Mouse (Mus musculus): ENCODE measurements around the gene Mmp24.
A peak's percentile ranks its signal among the peaks of the same experiment; 100 is the strongest.

Mmp24 gene

DNA sequence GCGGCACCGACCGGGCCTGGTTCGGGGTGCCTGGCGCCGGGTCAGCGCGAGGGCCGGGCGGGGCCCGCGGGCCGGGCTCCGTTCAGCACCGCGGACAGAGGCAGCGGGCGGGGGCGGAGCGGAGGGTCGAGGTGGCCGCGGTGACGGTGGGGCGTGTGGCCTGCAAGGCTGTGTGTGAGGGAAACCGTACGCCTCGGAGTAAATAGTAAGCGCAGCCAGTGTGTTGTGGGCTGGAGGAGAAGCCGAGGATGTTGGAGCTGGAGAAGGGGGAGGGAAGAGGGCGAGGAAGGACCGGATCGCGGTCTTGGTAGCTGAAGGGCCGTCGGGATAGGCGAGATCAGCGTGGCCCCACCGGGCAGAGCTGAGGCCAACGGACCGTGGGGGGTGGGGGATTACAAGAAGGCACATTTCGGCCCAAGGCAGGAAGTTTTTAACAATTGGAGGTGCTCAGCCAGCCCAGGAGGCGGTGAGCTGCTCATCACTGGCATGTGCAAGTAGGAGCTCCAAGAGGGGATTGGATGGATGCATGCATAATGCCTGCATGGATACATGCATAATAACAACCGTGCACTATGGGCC lies 632 bp downstream of the Mmp24 start:
- DNase-seq (ENCODE audit: low read depth, low spot score): peak; percentile 50

DNA sequence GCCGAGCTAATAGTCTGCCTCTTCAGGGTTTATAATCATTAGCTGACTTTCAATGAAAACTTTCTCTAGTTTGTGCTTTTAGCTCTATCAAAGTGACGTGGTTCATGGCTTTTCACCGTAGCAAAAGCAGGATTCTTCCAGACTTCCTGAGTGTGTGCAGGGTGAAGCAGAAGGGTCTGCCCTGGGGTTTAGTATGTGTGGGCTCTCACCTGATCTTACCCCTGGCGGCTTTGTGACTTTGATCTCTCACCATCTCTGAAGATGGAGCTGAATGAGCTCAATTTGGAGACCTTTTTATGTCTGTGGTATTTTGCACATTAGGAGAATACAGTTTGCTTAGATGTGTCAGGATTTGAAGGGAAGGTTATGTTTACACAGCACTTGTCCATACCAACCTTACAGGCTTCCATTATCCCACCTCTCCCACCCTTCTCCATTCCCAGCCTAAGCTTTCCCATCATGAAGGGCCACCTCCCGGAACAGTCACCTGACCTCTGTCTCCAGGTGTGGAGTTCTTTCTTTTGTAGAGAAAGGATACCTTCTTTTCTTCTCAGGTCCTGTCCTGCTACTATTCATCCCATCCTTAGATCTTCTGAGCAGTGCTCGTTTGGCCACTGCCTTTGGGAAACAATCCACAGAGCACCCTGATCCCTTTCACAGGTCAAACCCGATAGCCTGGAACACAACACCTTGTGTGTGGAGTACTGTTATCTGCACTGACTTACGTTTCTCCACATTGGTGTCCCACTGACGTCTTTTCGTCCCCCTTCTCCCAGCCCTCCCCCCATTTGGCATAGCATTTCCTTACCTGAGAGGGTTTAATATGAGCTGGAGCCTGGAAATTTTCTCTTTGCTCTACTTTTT lies 1.9 kb downstream of the Mmp24 start:
- DNase-seq (ENCODE audit: low read depth, low spot score): no peak

DNA sequence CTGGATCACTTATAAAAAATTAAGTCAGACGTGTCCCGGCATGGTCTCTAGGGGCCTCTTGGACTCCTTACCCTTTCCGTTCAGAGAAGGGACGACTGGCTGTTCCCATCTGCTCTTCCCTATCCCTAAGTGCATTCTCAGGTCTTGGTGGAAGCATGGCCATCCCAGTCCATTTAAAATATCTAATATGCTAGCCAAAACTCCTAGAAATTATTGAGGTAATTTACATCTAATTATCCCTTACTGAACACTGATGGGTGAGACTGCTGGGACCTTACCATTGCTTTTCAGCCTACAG lies 2.5 kb downstream of the Mmp24 start:
- DNase-seq (ENCODE audit: low read depth, low spot score): no peak

DNA sequence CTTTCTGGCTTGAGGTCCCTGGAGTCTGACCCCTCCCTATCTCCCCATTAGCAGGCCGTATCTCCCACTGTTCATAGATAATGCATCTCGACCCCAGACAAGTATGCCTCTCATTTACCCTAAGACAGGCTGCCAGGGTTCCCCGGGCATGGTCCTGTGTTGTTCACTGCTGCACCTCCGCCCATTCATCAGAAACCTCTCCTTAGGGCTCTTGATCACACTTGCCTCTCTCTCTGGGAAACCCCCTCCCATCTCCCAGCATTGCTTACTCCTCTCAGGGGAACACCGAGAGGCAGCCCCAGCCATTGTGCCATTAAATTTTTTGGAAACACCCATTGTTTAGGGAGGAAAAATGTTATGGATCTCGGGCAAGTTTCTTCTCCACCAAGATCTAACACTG lies 2.9 kb downstream of the Mmp24 start:
- DNase-seq (ENCODE audit: low read depth, low spot score): no peak

DNA sequence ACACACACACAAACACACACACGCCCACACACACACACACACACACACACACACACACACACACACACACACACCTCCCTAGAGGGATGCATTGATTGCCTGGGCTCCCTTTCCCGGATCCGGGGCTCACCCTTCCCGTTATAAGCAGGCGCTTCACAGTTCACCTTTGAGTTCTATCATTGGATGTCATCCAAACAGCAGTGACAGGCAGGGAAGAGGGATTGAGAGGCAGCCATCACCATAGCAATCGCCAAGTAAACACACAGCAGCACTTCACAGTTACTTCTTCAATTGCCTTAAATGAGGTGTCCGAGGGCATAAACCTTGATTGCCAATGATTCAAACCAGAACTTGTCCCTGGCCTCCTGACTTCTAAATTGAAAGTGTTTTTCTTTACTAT lies 3.9 kb downstream of the Mmp24 start:
- DNase-seq (ENCODE audit: low read depth, low spot score): no peak

DNA sequence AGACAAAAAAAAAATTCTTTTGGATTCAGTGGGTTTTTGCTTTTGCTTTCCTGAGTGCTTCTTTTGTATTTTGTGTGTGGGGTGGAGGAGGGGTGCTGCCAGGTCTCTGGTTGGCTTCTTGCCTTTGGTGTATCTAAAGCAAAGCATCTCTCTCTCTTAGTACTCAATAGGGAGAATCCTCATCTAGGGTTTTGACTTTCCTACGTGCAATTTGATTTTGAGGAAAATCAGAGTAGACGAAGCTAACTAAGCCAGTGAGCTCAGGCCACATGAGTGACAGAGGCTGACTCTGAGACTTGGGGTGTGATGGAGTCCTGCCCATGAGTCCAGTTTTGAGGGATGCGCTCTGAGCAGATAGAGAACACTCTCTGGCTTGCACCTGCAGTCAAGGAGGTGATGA lies 4.4 kb downstream of the Mmp24 start:
- DNase-seq (ENCODE audit: low read depth, low spot score): no peak

DNA sequence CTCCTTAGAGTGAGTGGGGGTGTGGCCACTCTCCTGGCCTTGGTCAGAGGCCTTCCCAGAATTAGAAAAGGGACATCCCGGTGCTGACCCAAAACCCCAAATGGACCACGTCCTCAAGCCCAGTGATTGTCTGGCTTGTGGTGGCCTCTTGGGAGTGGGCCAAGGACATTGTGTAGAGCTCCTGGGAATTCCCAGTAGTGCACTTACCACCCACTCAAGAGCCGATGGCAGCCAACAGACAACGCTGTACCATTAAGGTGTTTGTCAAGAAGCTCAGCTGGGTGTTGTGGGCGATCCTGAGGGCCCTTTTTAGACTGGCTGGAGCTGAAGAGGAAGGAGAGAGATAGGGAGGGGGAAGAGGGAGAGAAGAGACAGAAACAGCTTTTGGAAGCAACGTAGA lies 9.4 kb downstream of the Mmp24 start:
- no peak for DNase-seq (ENCODE audit: low read depth, low spot score)

DNA sequence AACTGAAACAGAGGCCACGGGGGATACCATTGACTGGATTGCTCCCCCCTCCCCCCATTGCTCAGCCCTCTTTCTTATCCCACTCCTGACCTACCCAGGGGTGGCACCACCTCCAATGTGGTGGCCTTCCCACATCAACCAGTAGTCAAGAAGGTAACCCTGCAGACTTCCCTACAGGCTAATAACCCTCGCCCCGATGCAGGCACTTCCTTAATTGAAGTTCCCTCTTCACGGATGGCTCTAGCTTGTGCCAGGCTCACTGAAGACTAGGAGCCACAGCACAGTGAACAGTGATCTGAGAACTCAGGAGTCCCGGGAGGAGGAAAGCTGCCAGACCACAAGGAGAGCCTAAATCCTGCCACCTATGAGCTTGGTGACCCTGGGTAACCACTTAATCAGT lies 11.8 kb downstream of the Mmp24 start:
- no peak for DNase-seq (ENCODE audit: low read depth, low spot score)

DNA sequence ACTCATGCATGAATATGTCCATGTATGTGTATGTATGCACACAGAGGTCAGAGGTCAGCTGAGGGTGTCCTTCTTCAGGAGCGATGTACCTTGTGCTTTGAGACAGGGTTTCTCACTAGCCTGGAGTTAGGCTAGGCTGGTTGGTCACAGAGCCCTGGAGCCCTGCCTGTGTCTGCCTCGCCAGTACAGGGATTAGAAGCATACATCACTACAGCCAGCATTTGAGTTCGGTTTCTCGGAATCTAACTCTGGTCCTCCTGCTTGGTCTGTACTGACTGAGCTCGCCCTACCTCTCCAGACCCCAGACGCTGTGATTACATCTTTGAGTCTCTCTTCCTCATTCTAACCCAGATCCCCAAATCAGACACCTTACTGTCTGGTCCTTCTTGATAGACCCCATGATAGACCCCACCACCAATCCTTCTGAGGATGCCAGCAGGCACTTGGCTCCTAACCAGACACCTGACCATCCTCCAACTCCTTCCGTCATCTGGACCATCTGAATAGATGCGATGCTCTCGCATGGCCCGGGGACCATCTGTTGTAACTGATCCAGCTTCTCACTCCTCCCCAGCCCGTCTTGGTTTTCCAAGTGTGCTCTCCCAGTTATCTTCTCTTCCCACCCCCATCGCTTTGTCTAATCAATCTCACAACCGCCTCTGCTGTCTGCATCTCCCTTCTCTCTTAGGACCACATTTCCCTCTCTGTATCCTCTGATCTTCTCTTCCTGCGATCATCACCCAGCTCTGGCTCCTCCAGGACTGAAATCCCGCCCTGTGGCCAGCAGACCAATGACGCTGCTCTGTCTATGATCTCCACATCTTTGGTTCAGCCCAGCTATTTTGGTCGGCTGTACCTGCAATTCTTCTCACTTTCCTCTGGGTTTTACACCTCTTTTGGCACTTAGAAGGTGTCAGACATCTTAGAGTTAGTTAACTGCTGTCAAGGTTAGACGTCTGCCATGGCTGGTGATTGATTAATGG lies 13.1 kb downstream of the Mmp24 start:
- no peak for DNase-seq (ENCODE audit: low read depth, low spot score)

DNA sequence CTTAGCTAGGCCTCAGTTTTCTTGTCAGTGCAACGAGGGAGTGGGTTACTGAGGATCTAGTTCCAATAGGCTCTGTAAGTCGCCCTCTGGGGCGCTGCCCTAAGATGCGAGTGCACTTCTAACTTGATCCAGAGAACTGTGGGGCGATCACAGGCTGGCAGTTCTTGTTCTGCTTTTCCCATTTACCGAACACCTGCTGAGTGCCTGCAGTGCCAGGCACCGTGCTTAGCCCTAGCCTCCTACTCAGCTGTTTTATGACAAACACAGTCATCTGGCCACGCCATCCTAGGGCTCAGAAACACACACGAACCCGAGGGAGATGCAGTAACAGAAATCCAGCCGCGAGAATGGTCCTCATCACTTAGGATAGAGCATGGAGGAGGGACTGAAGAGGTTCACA lies 17.8 kb downstream of the Mmp24 start:
- DNase-seq (ENCODE audit: low read depth, low spot score): no peak

DNA sequence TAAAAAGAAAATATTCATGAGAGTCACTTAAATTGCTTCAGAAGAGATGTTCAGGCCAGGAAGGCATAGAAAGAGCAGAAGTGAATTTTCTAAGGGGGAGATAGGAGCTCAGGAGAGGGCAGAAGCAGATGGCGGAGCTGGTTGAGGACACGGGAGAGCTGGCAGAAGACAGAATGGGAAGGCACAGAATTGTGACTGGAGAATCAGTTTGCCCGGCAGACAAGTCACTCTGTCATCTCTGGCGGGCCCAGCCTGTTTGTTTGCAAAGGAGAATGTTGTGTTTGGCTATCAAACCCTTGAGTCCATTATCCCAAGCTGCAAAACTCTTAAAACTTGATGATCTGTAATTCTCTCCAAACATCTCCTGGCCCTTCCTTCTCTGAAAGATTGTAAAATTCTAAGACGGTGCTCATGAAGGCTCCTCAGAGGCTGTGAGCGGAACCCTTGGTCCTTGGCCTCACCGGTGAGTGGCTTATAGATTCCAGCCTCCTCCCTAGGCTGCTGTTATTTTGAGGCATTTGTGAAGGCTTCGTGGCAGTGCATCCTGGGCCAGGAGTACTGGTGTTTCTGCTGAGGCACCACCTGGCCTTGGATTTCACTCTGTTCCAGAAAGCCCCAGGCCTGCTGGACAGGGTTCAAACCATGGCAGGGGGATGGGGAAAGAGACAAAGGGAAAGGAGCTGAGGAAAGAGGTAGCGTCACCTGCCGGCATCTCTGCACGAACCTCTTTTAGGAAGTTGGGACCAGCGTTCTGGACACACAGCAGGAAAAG lies 19.7 kb downstream of the Mmp24 start:
- no peak for DNase-seq (ENCODE audit: low read depth, low spot score)

DNA sequence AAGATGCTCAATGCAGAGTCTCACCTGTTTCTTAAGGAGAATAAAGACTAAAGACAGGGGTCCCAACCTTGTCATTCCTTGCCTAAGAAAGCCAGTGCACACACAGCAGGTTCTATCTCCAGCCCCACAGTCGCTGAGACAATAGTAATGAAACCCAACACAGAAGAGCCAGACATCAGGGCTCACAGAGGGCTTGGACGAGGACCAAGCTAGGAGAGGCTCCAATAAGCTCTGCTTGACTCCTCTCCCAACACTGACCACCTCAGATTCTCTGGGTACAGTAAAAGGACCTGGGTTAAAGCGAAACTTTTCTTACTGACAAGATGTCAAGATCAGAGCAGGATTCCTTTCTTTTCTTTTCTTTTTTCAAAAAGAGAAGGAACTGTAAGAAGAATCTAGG lies 23.5 kb downstream of the Mmp24 start:
- no peak for DNase-seq (ENCODE audit: low read depth, low spot score)

DNA sequence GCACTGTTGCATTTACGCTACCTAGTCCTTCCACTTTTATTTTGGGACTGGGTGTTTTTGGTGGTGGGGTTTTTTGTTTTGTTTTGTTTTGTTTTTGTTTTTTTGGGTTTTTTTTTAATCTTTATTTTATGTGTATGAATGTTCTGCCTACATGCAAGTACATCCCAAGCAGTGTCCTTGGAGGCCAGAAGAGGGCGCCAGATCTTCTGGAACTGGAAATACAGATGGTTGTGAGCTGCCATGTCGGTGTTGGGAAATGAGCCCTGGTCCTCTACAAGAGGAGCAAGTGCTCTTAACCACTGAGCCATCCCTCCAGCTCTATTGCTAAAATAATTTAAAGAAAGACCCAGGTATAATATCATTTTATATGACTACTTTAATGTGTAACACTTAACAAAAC lies 27.6 kb downstream of the Mmp24 start:
- peak; percentile 63 for DNase-seq (ENCODE audit: low read depth, low spot score)

DNA sequence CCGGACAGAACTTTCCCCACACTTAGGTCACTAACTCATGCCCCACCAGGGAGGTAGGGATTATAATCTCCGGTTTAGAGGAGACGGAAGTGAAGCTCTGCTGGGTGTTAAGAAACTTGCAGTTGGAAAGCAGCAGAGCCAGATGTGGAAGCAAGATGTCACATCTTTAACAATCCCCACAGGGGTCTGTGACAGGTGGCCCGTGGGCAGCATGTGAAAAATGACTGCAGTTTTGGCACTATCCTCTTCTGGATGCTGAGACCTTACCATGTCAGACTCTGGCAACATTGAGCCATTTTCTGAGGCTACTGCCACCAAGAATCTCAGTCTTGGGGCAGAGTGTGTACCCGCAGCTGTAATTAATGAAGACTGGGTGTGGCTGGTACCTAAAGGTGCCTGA lies 28.9 kb downstream of the Mmp24 start:
- DNase-seq (ENCODE audit: low read depth, low spot score): no peak

DNA sequence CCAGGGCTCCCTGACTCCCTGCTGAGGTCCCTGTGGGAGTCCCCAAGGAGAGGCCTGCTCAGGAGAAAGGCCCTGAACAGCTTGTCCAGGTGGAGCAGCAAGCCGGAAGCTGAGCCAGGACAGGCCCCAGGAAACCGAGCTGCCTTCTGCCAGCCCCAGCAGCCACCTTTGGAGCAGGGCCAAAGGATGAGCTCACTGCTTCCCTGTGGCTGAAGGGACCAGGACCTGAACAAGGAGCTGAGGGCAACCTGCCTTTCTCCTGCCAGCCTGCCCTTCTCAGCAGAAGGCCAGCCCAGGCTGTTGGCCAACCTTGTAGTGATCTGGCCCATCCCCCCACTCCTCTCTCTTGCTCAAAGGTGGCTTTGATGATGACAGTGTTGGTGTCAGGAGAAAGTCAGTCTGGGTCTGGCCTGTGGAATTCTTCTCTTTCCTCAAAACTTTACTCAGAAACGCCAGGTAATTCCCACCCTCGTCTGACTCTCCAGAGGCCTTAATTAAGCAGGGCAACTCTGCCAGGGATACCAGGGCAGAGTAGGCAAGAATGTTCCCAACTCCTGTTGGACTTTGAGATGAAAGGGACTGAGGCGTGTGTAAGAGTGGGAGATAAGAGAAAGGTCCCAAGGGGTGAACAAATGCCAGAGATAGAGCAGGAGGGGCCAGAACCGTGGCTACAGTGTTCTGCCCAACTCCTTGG lies 30.2 kb downstream of the Mmp24 start:
- no peak for DNase-seq (ENCODE audit: low read depth, low spot score)

DNA sequence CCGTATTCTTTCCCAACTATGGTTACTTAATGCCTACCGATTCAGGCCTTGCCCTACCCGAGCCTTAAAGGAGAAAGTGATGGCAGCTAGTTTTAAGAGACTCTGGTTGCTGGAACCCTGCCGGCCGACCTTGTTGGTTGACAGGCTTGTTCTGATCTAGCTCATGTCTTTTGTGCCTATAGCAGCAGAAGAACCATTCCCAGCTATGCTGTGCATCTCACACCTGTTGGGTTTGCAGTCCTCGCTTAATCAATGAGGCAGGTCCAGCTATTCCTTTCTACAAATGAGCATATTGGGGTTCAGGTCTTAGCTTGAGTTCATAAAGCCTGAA lies 30.7 kb downstream of the Mmp24 start:
- DNase-seq (ENCODE audit: low read depth, low spot score): no peak

DNA sequence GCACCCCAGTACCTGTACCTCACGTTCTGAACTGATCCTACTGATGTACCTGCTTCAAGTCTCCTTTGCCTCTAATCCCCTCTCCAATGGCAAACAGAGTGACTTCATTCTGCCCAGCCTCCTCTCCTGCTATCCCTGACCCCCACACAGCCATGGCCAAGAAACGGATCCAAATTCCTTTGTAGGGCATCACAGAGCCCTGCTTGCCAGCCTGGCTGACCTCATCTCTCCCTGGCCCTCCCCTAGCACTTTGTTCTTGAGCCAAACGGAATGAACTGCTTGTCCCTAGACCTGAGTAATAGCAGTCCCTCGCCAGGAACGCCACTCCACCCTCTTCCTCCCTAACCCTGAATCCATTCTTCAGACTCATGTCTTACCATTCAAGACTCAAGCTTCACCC lies 31.4 kb downstream of the Mmp24 start:
- DNase-seq (ENCODE audit: low read depth, low spot score): no peak

DNA sequence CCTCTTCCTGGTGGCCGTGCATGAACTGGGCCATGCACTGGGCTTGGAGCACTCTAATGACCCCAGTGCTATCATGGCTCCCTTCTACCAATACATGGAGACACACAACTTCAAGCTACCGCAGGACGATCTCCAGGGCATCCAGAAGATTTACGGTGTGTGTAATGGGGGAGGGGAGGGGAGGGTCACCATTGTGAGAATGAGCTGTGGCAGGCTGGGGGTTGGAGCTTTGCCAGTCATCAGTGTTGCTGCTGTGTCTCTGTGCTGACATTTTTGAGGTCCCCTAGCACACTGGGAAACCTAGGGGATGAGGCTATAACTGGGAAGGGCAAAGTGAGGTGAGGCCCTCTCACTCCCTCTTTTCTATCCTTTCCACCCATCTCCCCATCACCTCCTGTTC lies 32.3 kb downstream of the Mmp24 start:
- DNase-seq (ENCODE audit: low read depth, low spot score): no peak

DNA sequence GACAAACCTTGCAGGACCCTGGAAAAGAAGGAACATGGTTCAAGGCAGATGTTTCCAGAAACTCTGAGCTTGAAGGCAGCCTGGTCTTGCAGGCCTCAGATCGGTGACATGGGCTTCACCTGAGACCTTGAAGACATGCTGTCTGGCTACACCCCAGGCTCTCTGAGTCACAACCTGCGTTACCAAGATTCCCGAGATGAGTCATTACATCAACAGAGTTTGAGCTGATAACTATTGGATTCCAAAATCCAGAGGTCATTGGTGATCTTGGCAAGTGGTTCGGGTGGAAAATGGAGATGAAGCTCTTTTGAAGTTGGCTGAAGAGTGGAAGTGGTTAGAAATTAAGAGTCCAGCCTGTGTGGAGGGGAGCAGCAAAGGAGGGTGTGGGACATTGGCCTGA lies 34.5 kb downstream of the Mmp24 start:
- no peak for DNase-seq (ENCODE audit: low read depth, low spot score)

DNA sequence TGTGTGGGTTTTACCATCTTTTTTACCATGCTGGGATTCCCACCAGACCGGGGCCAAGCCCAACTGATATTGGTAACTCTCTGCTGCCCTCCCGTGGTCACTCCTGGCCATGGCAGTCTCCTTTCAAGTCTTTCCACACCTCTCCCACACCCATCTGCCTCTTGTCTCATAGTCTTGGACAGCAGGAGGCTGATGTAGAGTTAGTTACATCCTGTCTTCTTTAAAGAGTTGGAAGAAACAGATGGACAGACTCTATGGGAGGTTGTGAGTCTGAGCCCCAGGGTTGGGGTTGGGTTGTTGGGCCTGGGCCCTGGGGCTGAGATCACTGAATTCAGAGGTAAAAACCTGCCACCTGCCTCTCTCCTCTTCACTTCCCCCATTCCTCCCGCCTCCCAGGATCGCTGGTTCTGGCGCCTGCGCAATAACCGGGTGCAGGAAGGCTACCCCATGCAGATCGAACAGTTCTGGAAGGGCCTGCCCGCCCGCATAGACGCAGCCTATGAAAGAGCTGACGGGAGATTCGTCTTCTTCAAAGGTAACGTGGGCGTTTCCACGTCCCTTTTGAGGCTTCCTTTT lies 36.8 kb downstream of the Mmp24 start:
- peak; percentile 90 for DNase-seq (ENCODE audit: low read depth, low spot score)

DNA sequence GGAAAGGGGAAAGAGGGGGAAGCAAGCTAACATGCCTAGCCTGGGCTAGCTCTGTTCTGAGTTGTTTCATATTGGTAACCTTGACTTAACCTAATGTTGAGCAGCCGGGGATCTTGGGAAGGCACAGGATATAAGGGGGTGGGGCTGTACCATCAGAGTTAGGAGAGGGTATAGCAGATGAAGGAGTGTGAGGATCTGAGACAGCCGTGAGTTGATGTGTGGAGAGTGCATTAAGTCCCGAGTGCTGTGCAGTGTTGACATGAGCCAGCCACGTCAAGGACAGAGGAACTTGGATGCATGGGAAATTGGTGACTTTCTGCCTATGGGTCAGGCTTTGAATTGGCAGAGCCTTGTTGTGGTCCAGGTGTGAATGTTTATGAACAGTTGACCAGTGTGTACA lies 37.5 kb downstream of the Mmp24 start:
- no peak for DNase-seq (ENCODE audit: low read depth, low spot score)
